Mouse (Mus musculus): ENCODE measurements at regions not wholly inside any gene's neighbourhood (a gene's known extent, or its start where the extent isn't known, plus 50 kb on each side); places are given as distances from the start of the nearest gene placed in this dataset.
"Not testable (repeated sequence)": the region's sequence is repeated elsewhere in the genome, so short reads cannot be mapped to it uniquely, and the experiment has no call there.

DNA sequence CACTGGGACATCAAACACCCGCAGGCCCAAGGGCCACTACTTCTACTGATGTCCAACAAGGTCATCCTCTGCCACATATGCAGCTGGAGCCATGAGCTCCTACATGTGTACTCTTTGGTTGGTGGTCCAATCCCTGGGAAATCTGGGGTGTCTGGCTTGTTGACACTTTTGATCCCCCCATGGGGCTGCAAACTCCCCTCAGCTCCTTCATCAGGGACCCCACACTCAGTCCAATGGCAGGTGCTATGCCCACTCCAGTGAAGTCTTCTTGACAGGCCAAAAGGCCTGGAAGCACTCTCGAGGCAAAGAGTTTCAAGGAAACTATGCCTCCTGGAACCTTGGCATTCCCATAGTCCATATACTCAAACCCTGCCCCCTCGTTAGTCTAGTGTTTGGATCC, 570.8 kb upstream of the Smc2 start:
- no peak for TF ChIP-seq CTCF (IDR thresholded peaks at IDR 0.05)
- H3K36me3 ChIP-seq (ENCODE audit: insufficient read depth, low read length): no peaks in the 10 kb centered on the region
- H3K27me3 ChIP-seq (ENCODE audit: insufficient read depth, low read length): no peaks in the 10 kb centered on the region
- H3K9ac ChIP-seq (replicated peaks; ENCODE audit: low read length, poor library complexity, severe bottlenecking): no peak overlapping the region
- H3K27ac ChIP-seq (ENCODE audit: low read depth, low read length): no peak overlapping the region
- no peak overlapping the region for H3K4me2 ChIP-seq (ENCODE audit: low read depth, low read length, poor library complexity, severe bottlenecking)
- DNase-seq (ENCODE audit: low spot score): no peak
- H3K4me3 ChIP-seq (ENCODE audit: low read depth, low read length): no peak overlapping the region
- no peaks in the 10 kb centered on the region for H3K9me3 ChIP-seq (ENCODE audit: low read length)
- ATAC-seq (ENCODE audit: low FRiP score): no peak
- WGBS: 80% methylated on average over 3 of the region's 3 CpGs
- H3K4me1 ChIP-seq (ENCODE audit: insufficient read depth, low read length): no peaks in the 10 kb centered on the region

DNA sequence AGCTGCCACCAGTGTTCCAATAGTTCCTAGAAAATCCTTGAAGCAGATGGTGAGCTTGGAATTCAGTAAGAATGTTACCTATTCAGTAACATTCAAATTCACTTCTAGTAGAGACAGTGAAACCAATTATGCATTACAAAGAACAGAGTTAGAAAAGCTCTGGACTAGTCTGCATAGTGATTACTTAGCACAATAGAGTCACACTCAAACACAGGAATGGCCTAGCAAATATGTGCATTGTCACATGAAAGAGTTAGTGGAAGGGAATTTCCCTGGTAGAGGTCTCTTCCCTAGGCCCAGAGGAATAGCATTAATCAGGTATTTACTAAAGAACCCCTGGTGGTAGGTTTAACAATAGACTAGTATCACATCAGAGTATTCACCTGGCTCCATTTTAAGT, 570.3 kb upstream of the Smc2 start:
- not testable (repeated sequence) for H3K27ac ChIP-seq (ENCODE audit: low read depth, low read length); H3K36me3 ChIP-seq (ENCODE audit: insufficient read depth, low read length); H3K9ac ChIP-seq (replicated peaks; ENCODE audit: low read length, poor library complexity, severe bottlenecking); H3K4me1 ChIP-seq (ENCODE audit: insufficient read depth, low read length); DNase-seq (ENCODE audit: low spot score); H3K4me3 ChIP-seq (ENCODE audit: low read depth, low read length); ATAC-seq (ENCODE audit: low FRiP score); H3K4me2 ChIP-seq (ENCODE audit: low read depth, low read length, poor library complexity, severe bottlenecking); H3K27me3 ChIP-seq (ENCODE audit: insufficient read depth, low read length); H3K9me3 ChIP-seq (ENCODE audit: low read length)

DNA sequence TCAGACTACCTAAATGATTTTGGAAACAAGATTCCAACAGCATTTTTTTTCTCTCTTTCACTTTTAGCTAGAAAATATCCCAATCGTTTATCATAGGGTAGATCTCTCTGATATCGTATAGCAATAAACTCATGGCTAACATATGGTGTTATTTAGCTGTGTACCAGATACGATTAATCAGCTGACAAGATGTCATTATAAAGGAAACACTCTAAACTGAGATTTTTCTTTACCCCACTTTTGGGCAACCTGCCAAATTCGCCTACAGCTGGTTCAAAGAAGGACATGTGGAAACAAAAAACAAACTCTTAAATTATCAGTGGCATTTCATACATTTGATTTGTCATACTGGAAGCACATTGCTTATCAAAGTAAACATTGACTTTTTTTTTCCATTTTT, 553.6 kb upstream of the Smc2 start:
- no peaks in the 10 kb centered on the region for H3K4me1 ChIP-seq (ENCODE audit: insufficient read depth, low read length)
- ATAC-seq (ENCODE audit: low FRiP score) (no peak), DNase-seq (ENCODE audit: low spot score) (peak; percentile 18)
- 84% methylated on average over 4 of the region's 4 CpGs for WGBS
- H3K4me2 ChIP-seq (ENCODE audit: low read depth, low read length, poor library complexity, severe bottlenecking): no peak overlapping the region
- no peak overlapping the region for H3K27ac ChIP-seq (ENCODE audit: low read depth, low read length)
- H3K36me3 ChIP-seq (ENCODE audit: insufficient read depth, low read length): no peaks in the 10 kb centered on the region
- no peak overlapping the region for H3K4me3 ChIP-seq (ENCODE audit: low read depth, low read length)
- H3K9ac ChIP-seq (replicated peaks; ENCODE audit: low read length, poor library complexity, severe bottlenecking): no peak overlapping the region
- H3K9me3 ChIP-seq (ENCODE audit: low read length): no peaks in the 10 kb centered on the region
- no peak for TF ChIP-seq CTCF (IDR thresholded peaks at IDR 0.05)
- no peaks in the 10 kb centered on the region for H3K27me3 ChIP-seq (ENCODE audit: insufficient read depth, low read length)

DNA sequence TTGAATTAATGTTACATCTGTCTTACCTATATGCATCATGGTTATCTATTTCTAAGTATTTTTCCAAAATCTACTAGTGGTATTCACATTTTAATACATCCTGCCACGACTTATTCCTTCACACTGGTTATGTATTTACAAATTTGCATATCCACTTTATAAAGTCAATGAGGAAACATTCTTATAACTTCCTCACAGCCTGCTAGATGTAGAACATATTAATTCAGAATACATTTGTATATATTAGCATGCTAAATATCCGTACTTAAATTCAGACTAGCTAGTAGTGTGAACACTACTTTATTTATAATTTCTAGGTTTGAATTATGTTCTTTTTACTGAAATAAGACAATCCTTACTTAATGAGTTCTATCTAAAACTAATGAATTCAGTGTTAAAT, 549.8 kb upstream of the Smc2 start:
- no peaks in the 10 kb centered on the region for H3K4me1 ChIP-seq (ENCODE audit: insufficient read depth, low read length)
- no peaks in the 10 kb centered on the region for H3K36me3 ChIP-seq (ENCODE audit: insufficient read depth, low read length)
- TF ChIP-seq CTCF (IDR thresholded peaks at IDR 0.05): no peak
- H3K27me3 ChIP-seq (ENCODE audit: insufficient read depth, low read length): no peaks in the 10 kb centered on the region
- no peak overlapping the region for H3K9ac ChIP-seq (replicated peaks; ENCODE audit: low read length, poor library complexity, severe bottlenecking)
- ATAC-seq (ENCODE audit: low FRiP score) (no peak), DNase-seq (ENCODE audit: low spot score) (no peak)
- H3K4me2 ChIP-seq (ENCODE audit: low read depth, low read length, poor library complexity, severe bottlenecking): no peak overlapping the region
- no peak overlapping the region for H3K4me3 ChIP-seq (ENCODE audit: low read depth, low read length)
- H3K9me3 ChIP-seq (ENCODE audit: low read length): no peaks in the 10 kb centered on the region
- WGBS: 65% methylated on average over 2 of the region's 2 CpGs
- no peak overlapping the region for H3K27ac ChIP-seq (ENCODE audit: low read depth, low read length)

DNA sequence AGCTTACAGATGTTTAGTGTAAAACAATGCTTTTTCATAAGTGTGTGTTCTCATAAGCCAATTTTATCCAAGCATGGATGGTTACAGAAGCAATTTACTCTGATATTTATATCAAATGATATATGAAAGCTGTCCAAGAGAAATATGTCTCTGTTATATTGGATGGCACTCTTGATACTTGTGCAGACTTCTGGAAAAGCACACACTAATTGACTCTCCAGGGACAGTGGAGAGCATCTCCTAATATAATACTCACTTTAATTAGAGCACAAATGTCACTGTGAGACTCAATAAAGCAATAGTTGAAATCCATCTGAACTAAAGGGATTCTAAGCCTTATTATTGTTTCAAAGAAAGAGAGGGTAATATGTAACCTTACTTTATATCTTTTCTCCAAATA, 510.8 kb upstream of the Smc2 start:
- TF ChIP-seq CTCF (IDR thresholded peaks at IDR 0.05): no peak
- H3K27me3 ChIP-seq (ENCODE audit: insufficient read depth, low read length): no peaks in the 10 kb centered on the region
- H3K4me3 ChIP-seq (ENCODE audit: low read depth, low read length): no peak overlapping the region
- DNase-seq (ENCODE audit: low spot score): peak; percentile 24
- no peaks in the 10 kb centered on the region for H3K4me1 ChIP-seq (ENCODE audit: insufficient read depth, low read length)
- no peak for ATAC-seq (ENCODE audit: low FRiP score)
- H3K9ac ChIP-seq (replicated peaks; ENCODE audit: low read length, poor library complexity, severe bottlenecking): no peak overlapping the region
- no peaks in the 10 kb centered on the region for H3K36me3 ChIP-seq (ENCODE audit: insufficient read depth, low read length)
- H3K4me2 ChIP-seq (ENCODE audit: low read depth, low read length, poor library complexity, severe bottlenecking): no peak overlapping the region
- H3K27ac ChIP-seq (ENCODE audit: low read depth, low read length): no peak overlapping the region
- H3K9me3 ChIP-seq (ENCODE audit: low read length): no peaks in the 10 kb centered on the region

DNA sequence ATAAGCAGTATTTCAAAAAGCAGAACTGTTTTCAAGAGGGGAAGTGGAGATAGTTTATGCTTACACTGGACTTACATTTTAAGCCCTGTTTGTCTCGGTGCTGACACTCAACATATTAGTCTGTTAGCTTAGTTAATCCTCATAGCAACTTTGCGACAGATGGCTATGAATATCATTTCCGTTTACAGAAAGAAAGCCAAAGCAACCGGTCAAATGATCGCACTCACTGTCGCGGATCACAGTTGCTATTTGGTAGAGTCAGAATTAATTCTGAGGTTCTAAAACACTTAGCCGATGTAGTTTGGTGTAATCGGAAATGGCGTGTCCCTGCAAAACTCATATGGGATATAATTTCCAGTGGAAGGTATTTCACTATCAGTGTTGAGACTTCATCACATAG, 469.3 kb upstream of the Smc2 start:
- Histone ChIP-seq H3K9ac (replicated peaks; ENCODE audit: low read length, poor library complexity, severe bottlenecking) (no peak overlapping the region), H3K4me3 (ENCODE audit: low read depth, low read length) (no peak overlapping the region), H3K9me3 (ENCODE audit: low read length) (no peaks in the 10 kb centered on the region), H3K4me2 (ENCODE audit: low read depth, low read length, poor library complexity, severe bottlenecking) (no peak overlapping the region), H3K4me1 (ENCODE audit: insufficient read depth, low read length) (no peaks in the 10 kb centered on the region), H3K27ac (ENCODE audit: low read depth, low read length) (no peak overlapping the region), H3K27me3 (ENCODE audit: insufficient read depth, low read length) (no peaks in the 10 kb centered on the region), H3K36me3 (ENCODE audit: insufficient read depth, low read length) (no peaks in the 10 kb centered on the region)
- ATAC-seq (ENCODE audit: low FRiP score): no peak
- WGBS: 76% methylated on average over 10 of the region's 10 CpGs
- TF ChIP-seq CTCF (IDR thresholded peaks at IDR 0.05): no peak
- DNase-seq (ENCODE audit: low spot score): no peak

DNA sequence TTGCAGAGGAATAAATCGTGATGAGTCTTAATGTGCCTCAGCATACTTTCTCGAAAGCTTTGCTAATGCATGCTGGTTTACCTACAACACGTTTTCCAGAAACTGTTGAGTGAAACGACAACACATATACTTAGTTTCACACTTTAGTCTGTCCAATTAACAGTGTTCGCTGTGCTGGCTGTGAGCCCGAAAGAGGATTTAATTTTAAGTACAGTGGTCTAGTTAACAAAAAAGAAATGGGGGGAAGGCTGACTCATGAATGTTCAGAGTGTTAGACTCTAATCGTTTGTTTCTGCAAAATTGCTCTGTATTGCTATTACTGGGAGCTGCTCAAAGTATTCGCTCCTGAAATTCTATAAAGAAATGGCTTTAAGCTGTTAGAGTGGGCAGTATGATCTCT, 460.1 kb upstream of the Smc2 start:
- ATAC-seq (ENCODE audit: low FRiP score) (no peak), DNase-seq (ENCODE audit: low spot score) (peak; percentile 5)
- WGBS: 78% methylated on average over 8 of the region's 8 CpGs
- Histone ChIP-seq H3K9me3 (ENCODE audit: low read length) (no peaks in the 10 kb centered on the region), H3K27me3 (ENCODE audit: insufficient read depth, low read length) (no peaks in the 10 kb centered on the region), H3K4me1 (ENCODE audit: insufficient read depth, low read length) (no peaks in the 10 kb centered on the region), H3K36me3 (ENCODE audit: insufficient read depth, low read length) (no peaks in the 10 kb centered on the region), H3K4me3 (ENCODE audit: low read depth, low read length) (no peak overlapping the region), H3K4me2 (ENCODE audit: low read depth, low read length, poor library complexity, severe bottlenecking) (no peak overlapping the region), H3K27ac (ENCODE audit: low read depth, low read length) (no peak overlapping the region), H3K9ac (replicated peaks; ENCODE audit: low read length, poor library complexity, severe bottlenecking) (no peak overlapping the region)
- TF ChIP-seq CTCF (IDR thresholded peaks at IDR 0.05): no peak
